29 mouse cellular contexts compared by ENCODE assay signal in genomic region chr19:3431066-3431465, GRCm38 (mm10). TPM values are rescaled to one million over a fixed set of nuclear protein-coding genes. Genes with fewer than 3 reads are reported as not detected.
"Had no signal": no experiment of that assay in that cellular context is flagged by ENCODE, and none has a peak within 500 bp of the region (broad histone marks: within the 10 kb centered on the region; RNA-seq: fewer than 3 reads in every experiment).

No protein-coding gene starts in this region.

- H3K4me1 ChIP-seq: heart, embryonic 12.5 days; intestine, embryonic 15.5 days; limb, embryonic 12.5 days had no signal

- H3K9me3 ChIP-seq: heart, embryonic 10.5 days; heart, embryonic 12.5 days; hindbrain, embryonic 10.5 days; hindbrain, embryonic 12.5 days; intestine, embryonic 15.5 days; limb, embryonic 10.5 days; limb, embryonic 12.5 days had no signal

- H3K27me3 ChIP-seq: heart, embryonic 12.5 days; hindbrain, embryonic 12.5 days; intestine, embryonic 15.5 days; limb, embryonic 12.5 days had no signal

- H3K4me2 ChIP-seq: heart, embryonic 12.5 days; hindbrain, embryonic 12.5 days; intestine, embryonic 15.5 days; limb, embryonic 12.5 days; liver, embryonic 11.5 days had no signal

- H3K27ac ChIP-seq: gastrocnemius, adult 2 months; heart, embryonic 10.5 days; hindbrain, embryonic 10.5 days; hindbrain, embryonic 12.5 days; intestine, embryonic 15.5 days; layer of hippocampus, adult 2 months; left cerebral cortex, adult 2 months; limb, embryonic 10.5 days; limb, embryonic 12.5 days had no signal

- DNase-seq: gastrocnemius, adult 2 months; gastrocnemius, postnatal 10 days; gastrocnemius, postnatal 25 days; heart, adult 18-20 months; heart, postnatal 14 days; heart, postnatal 4 days; kidney, adult 18-20 months; kidney, adult 8-10 months; kidney, postnatal 10 days; kidney, postnatal 25 days; kidney, postnatal 4 days; liver had no signal

- ATAC-seq: hindbrain, embryonic 16.5 days; inflammation-experienced regulatory T-cells, adult 6 months; intestine, embryonic 15.5 days; intestine, postnatal 0 days had no signal

- H3K36me3 ChIP-seq: heart, embryonic 10.5 days; heart, embryonic 12.5 days; hindbrain, embryonic 10.5 days; hindbrain, embryonic 12.5 days; intestine, embryonic 15.5 days; limb, embryonic 10.5 days; limb, embryonic 12.5 days had no signal

- H3K9ac ChIP-seq: heart, embryonic 12.5 days; hindbrain, embryonic 12.5 days; intestine, embryonic 15.5 days; limb, embryonic 12.5 days had no signal

- H3K4me3 ChIP-seq: gastrocnemius, adult 2 months; heart, embryonic 10.5 days; heart, embryonic 12.5 days; hindbrain, embryonic 10.5 days; hindbrain, embryonic 12.5 days; intestine, embryonic 15.5 days; layer of hippocampus, adult 2 months; left cerebral cortex, adult 2 months; limb, embryonic 10.5 days; limb, embryonic 12.5 days had no signal

RNA-seq across cellular contexts. Expression of gene Gal, which starts 16.7 kb away (rescaled TPM):
- total RNA-seq: gastrocnemius, postnatal 4 days; granulocyte monocyte progenitor cell, adult 5-6 weeks; heart, adult 18-20 months; heart, adult 8-10 months; heart, postnatal 14 days had no signal
- polyA plus RNA-seq: kidney, embryonic 14.5 days had no signal

RNA-seq across cellular contexts. Expression of gene Tesmin, which starts 42.4 kb away (rescaled TPM):
- polyA plus RNA-seq: inflammation-experienced regulatory T-cells, adult 6 months had no signal
